Mouse (Mus musculus): Measurements from ENCODE around the gene Defb45. TPM values are rescaled to one million over a fixed set of nuclear protein-coding genes. Genes with fewer than 3 reads are reported as not detected.

The Defb45 gene
- polyA plus RNA-seq, 1 experiment from 2014 or later, result not detected

- H3K27me3 ChIP-seq (replicated peaks; ENCODE audit: control insufficient read depth, insufficient read depth, low read length), result peaks cover 46% of the 10 kb centered on the region
- ATAC-seq (replicated peaks; ENCODE audit: low FRiP score), result no peak
Observed at GRCm38 (mm10) chr2:152629904-152630303, 30.7 kb upstream of the Defb45 start.

GRCm38 (mm10) chr2:152629239-152629638, 30.0 kb upstream of the Defb45 start:
- H3K4me3 ChIP-seq (ENCODE audit: low read depth, low read length), result no peak overlapping the region
- no peak overlapping the region for H3K27ac ChIP-seq (ENCODE audit: low read depth, low read length)
- H3K36me3 ChIP-seq (ENCODE audit: control insufficient read depth, insufficient read depth, low read length), result no peaks in the 10 kb centered on the region
- ATAC-seq (replicated peaks; ENCODE audit: low FRiP score) (no peak), DNase-seq (ENCODE audit: low spot score) (no peak)
- no peaks in the 10 kb centered on the region for H3K9me3 ChIP-seq (ENCODE audit: control insufficient read depth, low read length)
- H3K4me1 ChIP-seq (replicated peaks; ENCODE audit: control insufficient read depth, insufficient read depth, low read length), result 0 out of 2 replicates have a peak, but pooled peaks cover 9% of the 10 kb centered on the region
- 61% methylated on average over 3 of the region's 3 CpGs for WGBS
- H3K9ac ChIP-seq (ENCODE audit: low read depth, low read length), result no peak overlapping the region
- H3K27me3 ChIP-seq (replicated peaks; ENCODE audit: control insufficient read depth, insufficient read depth, low read length), result peaks cover 43% of the 10 kb centered on the region
- no peak overlapping the region for H3K4me2 ChIP-seq

More at GRCm38 (mm10) chr2:152629904-152630303, 30.7 kb upstream of the Defb45 start:
- no peak for DNase-seq (ENCODE audit: low spot score)
- H3K4me1 ChIP-seq (replicated peaks; ENCODE audit: control insufficient read depth, insufficient read depth, low read length), result 0 out of 2 replicates have a peak, but pooled peaks cover 9% of the 10 kb centered on the region
- H3K4me3 ChIP-seq (ENCODE audit: low read depth, low read length), result no peak overlapping the region
- WGBS, result 73% methylated on average over 6 of the region's 6 CpGs
- no peak overlapping the region for H3K9ac ChIP-seq (ENCODE audit: low read depth, low read length)
- H3K36me3 ChIP-seq (ENCODE audit: control insufficient read depth, insufficient read depth, low read length), result no peaks in the 10 kb centered on the region
- no peaks in the 10 kb centered on the region for H3K9me3 ChIP-seq (ENCODE audit: control insufficient read depth, low read length)
- no peak overlapping the region for H3K4me2 ChIP-seq
- H3K27ac ChIP-seq (ENCODE audit: low read depth, low read length), result no peak overlapping the region

- Histone ChIP-seq H3K27me3 (replicated peaks; ENCODE audit: control insufficient read depth, insufficient read depth, low read length) (peaks cover 43% of the 10 kb centered on the region), H3K36me3 (ENCODE audit: control insufficient read depth, insufficient read depth, low read length) (no peaks in the 10 kb centered on the region), H3K9me3 (ENCODE audit: control insufficient read depth, low read length) (no peaks in the 10 kb centered on the region), H3K4me1 (replicated peaks; ENCODE audit: control insufficient read depth, insufficient read depth, low read length) (0 out of 2 replicates have a peak, but pooled peaks cover 9% of the 10 kb centered on the region), H3K4me2 (no peak overlapping the region), H3K4me3 (ENCODE audit: low read depth, low read length) (no peak overlapping the region), H3K27ac (ENCODE audit: low read depth, low read length) (no peak overlapping the region), H3K9ac (ENCODE audit: low read depth, low read length) (no peak overlapping the region)
- DNase-seq (ENCODE audit: low spot score), result no peak
- 47% methylated on average over 17 of the region's 17 CpGs for WGBS
- no peak for ATAC-seq (replicated peaks; ENCODE audit: low FRiP score)
Observed at GRCm38 (mm10) chr2:152628066-152628465, 28.9 kb upstream of the Defb45 start.

DNA sequence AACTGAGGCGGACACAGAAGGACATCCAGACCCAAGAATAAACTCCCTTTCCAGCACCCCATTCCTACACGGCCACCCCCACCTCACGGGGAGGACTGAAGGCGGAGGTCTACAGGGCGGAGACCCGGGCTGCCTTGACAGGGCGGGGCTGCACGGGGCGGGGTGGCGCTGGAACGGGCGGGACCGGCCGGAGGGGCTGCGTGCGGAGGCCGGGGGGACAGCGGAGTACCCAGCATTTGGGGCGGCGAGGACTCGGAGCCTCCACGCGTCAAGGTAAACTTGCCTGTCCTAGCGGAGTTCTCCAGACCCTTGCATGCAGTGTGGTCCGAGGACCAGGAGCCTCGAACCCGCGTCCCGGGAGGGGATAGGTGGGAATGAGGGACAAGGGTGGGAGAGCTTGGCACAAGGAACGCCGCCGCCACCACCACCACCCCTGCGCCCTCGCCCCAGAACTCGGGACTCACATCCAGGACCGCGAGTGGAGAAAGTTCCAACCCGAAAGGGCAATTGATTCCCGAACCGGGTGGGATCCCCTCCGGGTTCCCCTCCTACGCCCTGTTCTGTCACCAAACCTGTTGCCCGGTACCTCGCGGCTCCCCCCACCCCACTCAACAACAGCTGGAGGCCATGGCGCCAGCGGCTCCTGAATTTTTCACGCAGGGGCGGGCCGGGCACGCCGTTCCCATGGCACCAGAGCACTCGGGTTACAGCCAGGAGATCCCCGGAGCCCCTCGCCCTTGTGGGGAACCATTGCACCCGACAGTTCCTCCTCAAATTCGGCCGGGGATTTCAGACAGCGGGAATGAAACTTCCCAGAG, 27.8 kb upstream of the Defb45 start, which contains the start of gene Rem1:
TSS of gene Rem1 (plus strand) at position 178 of the 818 bp plus-strand sequence.
- peak; percentile 39; the same call in 1 of the 2 replicates for ATAC-seq (replicated peaks; ENCODE audit: low FRiP score)
- Histone ChIP-seq H3K27ac (ENCODE audit: low read depth, low read length) (no peak within 1 kb of the TSS), H3K4me2 (peak within 1 kb of the TSS; percentile 67), H3K9me3 (ENCODE audit: control insufficient read depth, low read length) (no peaks in the 10 kb centered on the region), H3K4me1 (replicated peaks; ENCODE audit: control insufficient read depth, insufficient read depth, low read length) (0 out of 2 replicates have a peak, but pooled peaks cover 9% of the 10 kb centered on the region), H3K4me3 (ENCODE audit: low read depth, low read length) (peak within 1 kb of the TSS; percentile 43), H3K36me3 (ENCODE audit: control insufficient read depth, insufficient read depth, low read length) (no peaks in the 10 kb centered on the region), H3K27me3 (replicated peaks; ENCODE audit: control insufficient read depth, insufficient read depth, low read length) (peaks cover 45% of the 10 kb centered on the region), H3K9ac (ENCODE audit: low read depth, low read length) (no peak within 1 kb of the TSS)
- DNase-seq (ENCODE audit: low spot score), result no peak
- WGBS, result 2% methylated on average over 59 of the region's 59 CpGs

- Histone ChIP-seq H3K27me3 (replicated peaks; ENCODE audit: control insufficient read depth, insufficient read depth, low read length) (peaks cover 42% of the 10 kb centered on the region), H3K4me2 (no peak overlapping the region), H3K27ac (ENCODE audit: low read depth, low read length) (no peak overlapping the region), H3K9ac (ENCODE audit: low read depth, low read length) (no peak overlapping the region), H3K4me3 (ENCODE audit: low read depth, low read length) (no peak overlapping the region), H3K4me1 (replicated peaks; ENCODE audit: control insufficient read depth, insufficient read depth, low read length) (0 out of 2 replicates have a peak, but pooled peaks cover 9% of the 10 kb centered on the region), H3K36me3 (ENCODE audit: control insufficient read depth, insufficient read depth, low read length) (no peaks in the 10 kb centered on the region), H3K9me3 (ENCODE audit: control insufficient read depth, low read length) (no peaks in the 10 kb centered on the region)
- no peak for DNase-seq (ENCODE audit: low spot score)
- no peak for ATAC-seq (replicated peaks; ENCODE audit: low FRiP score)
- 14% methylated on average over 1 of the region's 1 CpGs for WGBS
Observed at GRCm38 (mm10) chr2:152625256-152625655, 26.1 kb upstream of the Defb45 start.

GRCm38 (mm10) chr2:152624566-152624965, 25.4 kb upstream of the Defb45 start:
- Histone ChIP-seq H3K4me3 (ENCODE audit: low read depth, low read length) (no peak overlapping the region), H3K27me3 (replicated peaks; ENCODE audit: control insufficient read depth, insufficient read depth, low read length) (peaks cover 42% of the 10 kb centered on the region), H3K4me1 (replicated peaks; ENCODE audit: control insufficient read depth, insufficient read depth, low read length) (0 out of 2 replicates have a peak, but pooled peaks cover 9% of the 10 kb centered on the region), H3K36me3 (ENCODE audit: control insufficient read depth, insufficient read depth, low read length) (no peaks in the 10 kb centered on the region), H3K9ac (ENCODE audit: low read depth, low read length) (no peak overlapping the region), H3K4me2 (no peak overlapping the region), H3K27ac (ENCODE audit: low read depth, low read length) (no peak overlapping the region), H3K9me3 (ENCODE audit: control insufficient read depth, low read length) (no peaks in the 10 kb centered on the region)
- 81% methylated on average over 2 of the region's 2 CpGs for WGBS
- no peak for DNase-seq (ENCODE audit: low spot score)
- ATAC-seq (replicated peaks; ENCODE audit: low FRiP score), result no peak

GRCm38 (mm10) chr2:152622953-152623352, 23.8 kb upstream of the Defb45 start, which contains the start of gene Defb25:
Defb25 (minus strand) TSS chr2:152623053.
- Histone ChIP-seq H3K27me3 (replicated peaks; ENCODE audit: control insufficient read depth, insufficient read depth, low read length) (peaks cover 28% of the 10 kb centered on the region), H3K4me1 (replicated peaks; ENCODE audit: control insufficient read depth, insufficient read depth, low read length) (0 out of 2 replicates have a peak, but pooled peaks cover 9% of the 10 kb centered on the region)

DNA sequence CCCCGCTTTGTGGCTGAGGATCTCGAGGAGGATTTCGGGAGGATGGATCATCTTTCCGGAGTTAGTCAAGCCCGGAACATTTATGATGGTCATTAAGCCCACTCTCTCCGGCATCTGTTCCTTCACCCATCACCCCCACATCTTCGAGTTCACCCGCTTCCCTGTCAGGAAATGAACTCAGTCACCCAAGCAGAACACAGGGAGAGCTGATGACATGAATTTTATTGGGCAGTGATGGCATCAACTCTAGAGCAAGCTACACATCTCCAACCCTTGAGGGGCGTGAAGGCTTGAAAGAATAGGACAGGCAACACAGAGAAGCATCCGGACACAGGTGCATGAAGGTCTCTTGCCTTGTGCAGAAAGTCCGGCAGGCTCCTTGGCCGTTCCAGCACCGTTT, 23.0 kb upstream of the Defb45 start:
- Histone ChIP-seq H3K4me3 (ENCODE audit: low read depth, low read length) (no peak overlapping the region), H3K4me1 (replicated peaks; ENCODE audit: control insufficient read depth, insufficient read depth, low read length) (0 out of 2 replicates have a peak, but pooled peaks cover 6% of the 10 kb centered on the region), H3K9me3 (ENCODE audit: control insufficient read depth, low read length) (no peaks in the 10 kb centered on the region), H3K36me3 (ENCODE audit: control insufficient read depth, insufficient read depth, low read length) (no peaks in the 10 kb centered on the region), H3K9ac (ENCODE audit: low read depth, low read length) (no peak overlapping the region), H3K27ac (ENCODE audit: low read depth, low read length) (no peak overlapping the region), H3K27me3 (replicated peaks; ENCODE audit: control insufficient read depth, insufficient read depth, low read length) (peaks cover 20% of the 10 kb centered on the region), H3K4me2 (no peak overlapping the region)
- 73% methylated on average over 13 of the region's 13 CpGs for WGBS
- DNase-seq (ENCODE audit: low spot score) (no peak), ATAC-seq (replicated peaks; ENCODE audit: low FRiP score) (no peak)

More at GRCm38 (mm10) chr2:152622953-152623352, 23.8 kb upstream of the Defb45 start, which contains the start of gene Defb25:
- Histone ChIP-seq H3K4me2 (no peak within 1 kb of the TSS), H3K27ac (ENCODE audit: low read depth, low read length) (no peak within 1 kb of the TSS), H3K9ac (ENCODE audit: low read depth, low read length) (no peak within 1 kb of the TSS), H3K9me3 (ENCODE audit: control insufficient read depth, low read length) (no peaks in the 10 kb centered on the region), H3K36me3 (ENCODE audit: control insufficient read depth, insufficient read depth, low read length) (no peaks in the 10 kb centered on the region), H3K4me3 (ENCODE audit: low read depth, low read length) (no peak within 1 kb of the TSS)
- 75% methylated on average over 7 of the region's 7 CpGs for WGBS
- ATAC-seq (replicated peaks; ENCODE audit: low FRiP score), result no peak
- DNase-seq (ENCODE audit: low spot score), result no peak

Data from liver, embryonic 11.5 days (tissue).